In genomic region chr13:58911936-58912335, GRCm38 (mm10) we compare ENCODE assay signal across 21 mouse cellular contexts.
DNase-seq lines count a peak whose midpoint lies in the region; TF ChIP-seq lines count a peak whose summit lies in the region.
"Had no signal": no experiment of that assay in that cellular context is flagged by ENCODE, and none has a peak within 500 bp of the region (broad histone marks: within the 10 kb centered on the region; RNA-seq: fewer than 3 reads in every experiment).

No protein-coding gene starts in this region.

- H3K9me3 ChIP-seq in ES-E14 (ENCODE audit: control insufficient read depth, insufficient read depth, low read depth, low read length), result no peaks in the 10 kb centered on the region
- no peaks in the 10 kb centered on the region for H3K9me3 ChIP-seq in limb, embryonic 10.5 days (replicated peaks)
- H3K9me3 ChIP-seq: embryonic facial prominence, embryonic 12.5 days; embryonic facial prominence, embryonic 15.5 days; hindbrain, embryonic 10.5 days; hindbrain, embryonic 13.5 days; intestine, embryonic 15.5 days had no signal

- peak overlapping the region; percentile 50 for H3K4me3 ChIP-seq in testis, adult 2 months (ENCODE audit: control insufficient read depth, low read depth, low read length)
- H3K4me3 ChIP-seq in ES-E14 (ENCODE audit: insufficient read depth in 1 of 2, low read depth in 1 of 2, low read length in 2 of 2, poor library complexity in 1 of 2, severe bottlenecking in 1 of 2), result peak overlapping the region in 1 of 2 experiments; percentile 53; a peak in 2 of 4 replicates
- no peak overlapping the region for H3K4me3 ChIP-seq in limb, embryonic 10.5 days
- H3K4me3 ChIP-seq: embryonic facial prominence, embryonic 12.5 days; embryonic facial prominence, embryonic 15.5 days; gastrocnemius, adult 2 months; hindbrain, embryonic 10.5 days; hindbrain, embryonic 13.5 days; intestine, embryonic 15.5 days had no signal

- DNase-seq in testis, postnatal 14 days (ENCODE audit: low spot score), result no peak
- DNase-seq in ES-E14 (ENCODE audit: low read depth, low spot score) (peak; percentile 70), ZHBTc4 (ENCODE audit: low read depth, low spot score) (peak; percentile 96)
- DNase-seq in limb, embryonic 10.5 days (ENCODE audit: low spot score), result no peak
- DNase-seq in heart, postnatal 36 days, result no peak
- DNase-seq: adrenal gland, adult 2 months; adrenal gland, postnatal 14 days; cerebellum, adult 11 months; cerebellum, adult 2 months; cerebellum, adult 9-11 months; cerebellum, postnatal 25 days; forebrain, postnatal 0 days; gastrocnemius, adult 2 months; gastrocnemius, postnatal 14 days; heart, adult 11 months had no signal

- H3K27ac ChIP-seq in testis, adult 2 months (ENCODE audit: control insufficient read depth, insufficient read depth, low read depth, low read length), result no peak overlapping the region
- no peak overlapping the region; the same call in 1 of the 2 replicates for H3K27ac ChIP-seq in ES-E14 (ENCODE audit: insufficient read depth, low read depth, low read length, poor library complexity, severe bottlenecking)
- H3K27ac ChIP-seq in limb, embryonic 10.5 days, result no peak overlapping the region
- H3K27ac ChIP-seq: embryonic facial prominence, embryonic 12.5 days; embryonic facial prominence, embryonic 15.5 days; gastrocnemius, adult 2 months; hindbrain, embryonic 10.5 days; intestine, embryonic 15.5 days had no signal

- TF ChIP-seq CTCF in testis, adult 2 months (IDR thresholded peaks at IDR 0.05; ENCODE audit: control insufficient read depth, insufficient read depth, insufficient replicate concordance, low read depth, low read length), result no peak

- no peaks in the 10 kb centered on the region for H3K4me1 ChIP-seq in testis, adult 2 months (ENCODE audit: control insufficient read depth, insufficient read depth, low read length)
- H3K4me1 ChIP-seq in ES-E14 (ENCODE audit: control insufficient read depth in 2 of 2, insufficient read depth in 2 of 2, low read length in 2 of 2, poor library complexity in 1 of 2), result peaks cover 8% of the 10 kb centered on the region in 2 experiments
- peaks cover 16% of the 10 kb centered on the region for H3K4me1 ChIP-seq in limb, embryonic 10.5 days
- H3K4me1 ChIP-seq: embryonic facial prominence, embryonic 12.5 days; embryonic facial prominence, embryonic 15.5 days; intestine, embryonic 15.5 days had no signal

- no peaks in the 10 kb centered on the region for H3K36me3 ChIP-seq in testis, adult 2 months (ENCODE audit: control insufficient read depth, insufficient read depth, low read length)
- no peaks in the 10 kb centered on the region for H3K36me3 ChIP-seq in ES-E14 (ENCODE audit: control insufficient read depth, insufficient read depth, low read length, poor library complexity, severe bottlenecking)
- H3K36me3 ChIP-seq in limb, embryonic 10.5 days, result no peaks in the 10 kb centered on the region
- H3K36me3 ChIP-seq: embryonic facial prominence, embryonic 12.5 days; embryonic facial prominence, embryonic 15.5 days; hindbrain, embryonic 10.5 days; hindbrain, embryonic 13.5 days; intestine, embryonic 15.5 days had no signal

- H3K27me3 ChIP-seq in testis, adult 2 months (ENCODE audit: control insufficient read depth, insufficient read depth, low read length), result no peaks in the 10 kb centered on the region
- no peaks in the 10 kb centered on the region for H3K27me3 ChIP-seq in limb, embryonic 10.5 days (ENCODE audit: low read depth, poor library complexity, severe bottlenecking)
- H3K27me3 ChIP-seq: embryonic facial prominence, embryonic 12.5 days; embryonic facial prominence, embryonic 15.5 days; hindbrain, embryonic 13.5 days; intestine, embryonic 15.5 days had no signal

- H3K9ac ChIP-seq in ES-E14 (ENCODE audit: insufficient read depth, low read depth, low read length, poor library complexity, severe bottlenecking), result no peak overlapping the region
- H3K9ac ChIP-seq: embryonic facial prominence, embryonic 12.5 days; embryonic facial prominence, embryonic 15.5 days; forebrain, postnatal 0 days; hindbrain, embryonic 13.5 days; intestine, embryonic 15.5 days had no signal

- WGBS in limb, embryonic 10.5 days, result 93% methylated on average over 2 of the region's 2 CpGs

- in situ Hi-C loops in ES-E14 (cut with MboI; ENCODE audit: low sequenced_read_pairs in 2 of 2, unreplicated experiment in 2 of 2), result no loop called here

- TF ChIP-seq POLR2A in testis, adult 2 months (IDR thresholded peaks at IDR 0.05; ENCODE audit: control insufficient read depth, low read depth, low read length), result no peak

- intact Hi-C loops in heart, postnatal 36 days (cut with DNase I), result no loop called here

TF ChIP-seq in ES-E14, 5 proteins besides CTCF, POLR2A, EP300 and RAD21:
- no peak for TF ChIP-seq MAFK (IDR thresholded peaks at IDR 0.05; ENCODE audit: insufficient read depth, low read depth, low read length)
- no peak for TF ChIP-seq ZNF384 (IDR thresholded peaks at IDR 0.05; ENCODE audit: low read depth, low read length)
- TF ChIP-seq CHD2 (IDR thresholded peaks at IDR 0.05; ENCODE audit: low read depth, low read length), result no peak
- no peak for TF ChIP-seq HCFC1 (IDR thresholded peaks at IDR 0.05; ENCODE audit: borderline replicate concordance, insufficient read depth, low read length)
- no peak for TF ChIP-seq ZC3H11A (IDR thresholded peaks at IDR 0.05; ENCODE audit: borderline replicate concordance, low read depth, low read length)
TF ChIP-seq in ES-E14: peak in this region for 0.

Comparison
In these comparisons a context has a peak if more than half of its experiments do, and no peak if none do; other contexts are left out.
1. DNase-seq: peak in ES-E14 (single experiment) and ZHBTc4 (single experiment); none in testis, postnatal 14 days (single experiment), limb, embryonic 10.5 days (single experiment) and heart, postnatal 36 days (0 of 2).